Mouse (Mus musculus): ENCODE results near the gene Crot. TPM values are rescaled to one million over a fixed set of nuclear protein-coding genes. Genes with fewer than 3 reads are reported as not detected.

The Crot gene
- polyA plus RNA-seq, 1 experiment, result 6.6 TPM

DNA sequence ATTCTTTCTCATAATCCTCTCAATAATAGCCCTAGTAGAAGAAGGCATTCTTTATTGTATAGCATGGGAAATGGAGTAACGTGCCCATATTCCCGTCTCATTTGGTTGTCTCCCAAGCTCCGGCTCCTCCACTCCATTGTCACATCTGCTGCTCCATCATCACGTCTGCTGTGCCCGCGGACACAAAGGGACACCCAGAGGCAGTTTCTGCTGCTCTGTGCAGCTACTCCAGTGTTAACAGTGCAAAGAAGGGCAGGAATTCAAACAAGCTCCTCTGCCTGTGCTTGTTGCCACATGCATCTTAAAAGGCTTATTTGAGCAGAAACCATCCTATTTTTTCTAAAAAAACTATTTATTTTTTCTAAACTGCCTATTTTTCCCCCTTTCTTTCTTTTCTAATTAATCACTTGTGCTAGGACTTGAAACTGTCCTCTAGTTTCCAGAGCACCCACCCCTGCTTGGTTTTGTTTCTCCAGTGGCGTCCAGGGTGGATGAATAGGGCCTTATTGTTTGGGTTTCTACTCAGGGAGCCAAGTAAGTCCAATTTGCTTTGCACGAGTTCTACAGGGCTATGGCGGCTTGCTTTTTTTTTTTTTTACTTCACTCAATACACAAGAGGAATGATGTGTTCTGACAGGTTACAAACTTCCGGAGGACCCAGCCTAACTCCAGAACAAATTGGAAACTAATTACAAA is 45.7 kb upstream of the Crot start:
- H3K4me2 ChIP-seq (ENCODE audit: low read depth), result no peak overlapping the region
- no peaks in the 10 kb centered on the region for H3K79me2 ChIP-seq (ENCODE audit: control insufficient read depth, insufficient read depth)
- H3K36me3 ChIP-seq (ENCODE audit: control insufficient read depth, insufficient read depth), result no peaks in the 10 kb centered on the region
- H3K4me3 ChIP-seq, result no peak overlapping the region
- TF ChIP-seq REST (IDR thresholded peaks at IDR 0.05; ENCODE audit: insufficient read depth, insufficient read length) (no peak), MYOD1 (IDR thresholded peaks at IDR 0.05; ENCODE audit: control insufficient read depth in 1 of 3, insufficient read length in 2 of 3, low read depth in 2 of 3) (no peak), POLR2A (IDR thresholded peaks at IDR 0.05; ENCODE audit: insufficient read length, low read depth) (no peak), CEBPB (IDR thresholded peaks at IDR 0.05; ENCODE audit: insufficient read depth, poor library complexity, severe bottlenecking) (no peak), USF1 (IDR thresholded peaks at IDR 0.05; ENCODE audit: low read depth) (no peak), MAX (IDR thresholded peaks at IDR 0.05; ENCODE audit: low read depth) (no peak), TCF3 (IDR thresholded peaks at IDR 0.05; ENCODE audit: insufficient read length, low read depth) (no peak), TCF12 (IDR thresholded peaks at IDR 0.05; ENCODE audit: insufficient read depth, poor library complexity, severe bottlenecking) (no peak), SRF (IDR thresholded peaks at IDR 0.05; ENCODE audit: control insufficient read depth, insufficient read length, low read depth) (no peak), POLR2AphosphoS2 (IDR thresholded peaks at IDR 0.05; ENCODE audit: insufficient read length, low read depth) (no peak), E2F4 (IDR thresholded peaks at IDR 0.05; ENCODE audit: insufficient read depth) (no peak), MYOG (IDR thresholded peaks at IDR 0.05; ENCODE audit: control insufficient read depth in 1 of 3, insufficient read depth in 1 of 3, insufficient read length in 2 of 3, low read depth in 2 of 3) (no peak)
- no peaks in the 10 kb centered on the region for H3K27me3 ChIP-seq (ENCODE audit: control insufficient read depth, insufficient read depth, insufficient read length)
- H3ac ChIP-seq (ENCODE audit: control insufficient read depth, insufficient read length), result no peak overlapping the region

DNA sequence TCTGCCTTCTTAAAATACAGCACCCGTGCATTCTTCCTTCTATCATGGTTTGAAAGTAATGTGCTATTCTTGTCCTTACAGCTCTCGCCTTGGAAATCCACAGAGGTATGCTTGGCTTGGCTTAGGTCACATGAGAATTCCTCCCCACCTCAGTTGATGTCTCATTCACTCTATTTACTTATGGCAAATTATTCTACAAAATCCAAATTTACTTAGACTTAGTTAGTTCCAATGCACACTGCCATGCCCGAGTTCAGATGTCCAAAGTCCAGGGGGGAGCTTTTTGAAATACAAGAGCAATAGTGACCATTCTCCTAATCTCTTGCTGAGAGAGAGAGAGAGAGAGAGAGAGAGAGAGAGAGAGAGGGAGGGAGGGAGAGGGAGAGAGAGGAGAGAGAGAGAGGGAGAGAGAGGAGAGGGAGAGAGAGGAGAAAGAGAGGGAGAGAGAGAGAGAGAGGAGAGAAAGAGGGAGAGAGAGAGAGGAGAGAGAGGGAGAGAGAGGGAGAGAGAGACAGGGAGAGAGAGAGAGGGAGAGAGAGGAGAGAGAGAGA is 43.6 kb upstream of the Crot start:
- no peaks in the 10 kb centered on the region for H3K79me2 ChIP-seq (ENCODE audit: control insufficient read depth, insufficient read depth)
- no peak overlapping the region for H3ac ChIP-seq (ENCODE audit: control insufficient read depth, insufficient read length)
- no peak overlapping the region for H3K4me2 ChIP-seq (ENCODE audit: low read depth)
- TF ChIP-seq POLR2AphosphoS2 (IDR thresholded peaks at IDR 0.05; ENCODE audit: insufficient read length, low read depth) (no peak), TCF3 (IDR thresholded peaks at IDR 0.05; ENCODE audit: insufficient read length, low read depth) (no peak), USF1 (IDR thresholded peaks at IDR 0.05; ENCODE audit: low read depth) (no peak), E2F4 (IDR thresholded peaks at IDR 0.05; ENCODE audit: insufficient read depth) (no peak), MYOG (IDR thresholded peaks at IDR 0.05; ENCODE audit: control insufficient read depth in 1 of 3, insufficient read depth in 1 of 3, insufficient read length in 2 of 3, low read depth in 2 of 3) (no peak), POLR2A (IDR thresholded peaks at IDR 0.05; ENCODE audit: insufficient read length, low read depth) (no peak), REST (IDR thresholded peaks at IDR 0.05; ENCODE audit: insufficient read depth, insufficient read length) (no peak), CEBPB (IDR thresholded peaks at IDR 0.05; ENCODE audit: insufficient read depth, poor library complexity, severe bottlenecking) (no peak), TCF12 (IDR thresholded peaks at IDR 0.05; ENCODE audit: insufficient read depth, poor library complexity, severe bottlenecking) (no peak), MAX (IDR thresholded peaks at IDR 0.05; ENCODE audit: low read depth) (no peak), MYOD1 (IDR thresholded peaks at IDR 0.05; ENCODE audit: control insufficient read depth in 1 of 3, insufficient read length in 2 of 3, low read depth in 2 of 3) (no peak), SRF (IDR thresholded peaks at IDR 0.05; ENCODE audit: control insufficient read depth, insufficient read length, low read depth) (no peak)
- H3K27me3 ChIP-seq (ENCODE audit: control insufficient read depth, insufficient read depth, insufficient read length), result no peaks in the 10 kb centered on the region
- H3K4me3 ChIP-seq, result no peak overlapping the region
- H3K36me3 ChIP-seq (ENCODE audit: control insufficient read depth, insufficient read depth), result no peaks in the 10 kb centered on the region

DNA sequence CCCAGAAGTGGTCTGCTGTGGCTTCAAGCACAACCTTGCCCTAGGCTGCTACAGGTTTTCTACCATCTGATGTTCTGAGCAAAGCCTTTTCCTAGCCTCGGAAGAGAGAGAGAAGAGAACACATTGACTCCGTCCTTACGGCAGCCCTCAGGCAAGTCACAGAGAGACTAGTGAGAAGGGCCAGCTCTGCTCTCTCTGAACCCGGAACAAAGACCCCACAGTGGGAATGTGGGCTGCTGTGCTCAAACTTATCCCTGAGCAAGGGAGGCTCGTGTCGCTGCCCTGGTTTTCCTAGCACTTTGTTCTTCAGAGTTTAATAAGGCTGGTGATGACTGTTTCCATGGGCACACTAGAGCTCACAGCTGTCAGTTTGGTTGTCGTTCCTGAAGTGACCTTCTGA is 42.9 kb upstream of the Crot start:
- no peaks in the 10 kb centered on the region for H3K79me2 ChIP-seq (ENCODE audit: control insufficient read depth, insufficient read depth)
- no peak overlapping the region for H3K4me2 ChIP-seq (ENCODE audit: low read depth)
- H3K36me3 ChIP-seq (ENCODE audit: control insufficient read depth, insufficient read depth), result no peaks in the 10 kb centered on the region
- no peak for TF ChIP-seq E2F4 (IDR thresholded peaks at IDR 0.05; ENCODE audit: insufficient read depth)
- no peak for TF ChIP-seq MAX (IDR thresholded peaks at IDR 0.05; ENCODE audit: low read depth)
- TF ChIP-seq MYOG (IDR thresholded peaks at IDR 0.05; ENCODE audit: control insufficient read depth in 1 of 3, insufficient read depth in 1 of 3, insufficient read length in 2 of 3, low read depth in 2 of 3), result no peak
- TF ChIP-seq MYOD1 (IDR thresholded peaks at IDR 0.05; ENCODE audit: control insufficient read depth in 1 of 3, insufficient read length in 2 of 3, low read depth in 2 of 3), result no peak
- TF ChIP-seq TCF3 (IDR thresholded peaks at IDR 0.05; ENCODE audit: insufficient read length, low read depth), result no peak
- TF ChIP-seq TCF12 (IDR thresholded peaks at IDR 0.05; ENCODE audit: insufficient read depth, poor library complexity, severe bottlenecking), result no peak
- no peak for TF ChIP-seq CEBPB (IDR thresholded peaks at IDR 0.05; ENCODE audit: insufficient read depth, poor library complexity, severe bottlenecking)
- TF ChIP-seq SRF (IDR thresholded peaks at IDR 0.05; ENCODE audit: control insufficient read depth, insufficient read length, low read depth), result no peak
- no peak for TF ChIP-seq POLR2A (IDR thresholded peaks at IDR 0.05; ENCODE audit: insufficient read length, low read depth)
- no peak for TF ChIP-seq REST (IDR thresholded peaks at IDR 0.05; ENCODE audit: insufficient read depth, insufficient read length)
- no peak for TF ChIP-seq USF1 (IDR thresholded peaks at IDR 0.05; ENCODE audit: low read depth)
- TF ChIP-seq POLR2AphosphoS2 (IDR thresholded peaks at IDR 0.05; ENCODE audit: insufficient read length, low read depth), result no peak
- no peak overlapping the region for H3ac ChIP-seq (ENCODE audit: control insufficient read depth, insufficient read length)
- no peak overlapping the region for H3K4me3 ChIP-seq
- H3K27me3 ChIP-seq (ENCODE audit: control insufficient read depth, insufficient read depth, insufficient read length), result no peaks in the 10 kb centered on the region

DNA sequence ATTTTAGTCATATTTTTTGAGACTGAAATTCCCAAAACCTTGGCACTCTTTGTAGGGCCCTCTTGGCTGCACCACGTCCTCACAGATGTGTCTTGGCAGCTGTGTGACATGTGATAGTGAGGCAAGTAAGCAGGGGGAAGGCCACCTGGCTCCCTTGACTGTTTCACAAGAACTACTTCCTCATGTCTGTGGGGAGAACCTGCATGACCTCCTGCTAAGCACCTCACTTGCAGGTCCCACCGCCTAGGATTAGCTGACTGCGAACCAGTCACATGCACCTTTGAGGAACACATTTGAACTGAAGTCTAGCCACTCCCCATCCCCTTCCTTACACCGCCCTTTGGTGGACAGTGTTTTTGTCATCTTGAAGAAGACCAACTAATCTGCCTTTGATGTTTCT is 40.2 kb upstream of the Crot start:
- Histone ChIP-seq H3K36me3 (ENCODE audit: control insufficient read depth, insufficient read depth) (no peaks in the 10 kb centered on the region), H3ac (ENCODE audit: control insufficient read depth, insufficient read length) (no peak overlapping the region), H3K4me2 (ENCODE audit: low read depth) (no peak overlapping the region), H3K79me2 (ENCODE audit: control insufficient read depth, insufficient read depth) (no peaks in the 10 kb centered on the region), H3K27me3 (ENCODE audit: control insufficient read depth, insufficient read depth, insufficient read length) (no peaks in the 10 kb centered on the region), H3K4me3 (no peak overlapping the region)
- TF ChIP-seq E2F4 (IDR thresholded peaks at IDR 0.05; ENCODE audit: insufficient read depth) (no peak), POLR2A (IDR thresholded peaks at IDR 0.05; ENCODE audit: insufficient read length, low read depth) (no peak), MYOG (IDR thresholded peaks at IDR 0.05; ENCODE audit: control insufficient read depth in 1 of 3, insufficient read depth in 1 of 3, insufficient read length in 2 of 3, low read depth in 2 of 3) (no peak), TCF3 (IDR thresholded peaks at IDR 0.05; ENCODE audit: insufficient read length, low read depth) (no peak), TCF12 (IDR thresholded peaks at IDR 0.05; ENCODE audit: insufficient read depth, poor library complexity, severe bottlenecking) (no peak), SRF (IDR thresholded peaks at IDR 0.05; ENCODE audit: control insufficient read depth, insufficient read length, low read depth) (no peak), REST (IDR thresholded peaks at IDR 0.05; ENCODE audit: insufficient read depth, insufficient read length) (no peak), MYOD1 (IDR thresholded peaks at IDR 0.05; ENCODE audit: control insufficient read depth in 1 of 3, insufficient read length in 2 of 3, low read depth in 2 of 3) (no peak), CEBPB (IDR thresholded peaks at IDR 0.05; ENCODE audit: insufficient read depth, poor library complexity, severe bottlenecking) (no peak), USF1 (IDR thresholded peaks at IDR 0.05; ENCODE audit: low read depth) (no peak), MAX (IDR thresholded peaks at IDR 0.05; ENCODE audit: low read depth) (no peak), POLR2AphosphoS2 (IDR thresholded peaks at IDR 0.05; ENCODE audit: insufficient read length, low read depth) (no peak)

Measured in myocyte (in vitro differentiated cells).